ENCODE assay signal across 1 mouse cellular context in genomic region chr5:129952143-129952542, GRCm38 (mm10).
TF ChIP-seq lines count a peak whose summit lies in the region.

No protein-coding gene starts in this region.

TF ChIP-seq in MEL, 35 proteins besides CTCF, POLR2A, EP300 and RAD21 (continued from another document):
- peak; percentile 75 for TF ChIP-seq ETS1 (IDR thresholded peaks at IDR 0.05; ENCODE audit: low read depth, low read length)
- TF ChIP-seq MYB (IDR thresholded peaks at IDR 0.05; ENCODE audit: low read depth, low read length), result no peak
- TF ChIP-seq BHLHE40 (IDR thresholded peaks at IDR 0.05; ENCODE audit: borderline replicate concordance, low read depth, low read length), result no peak
- TF ChIP-seq UBTF (IDR thresholded peaks at IDR 0.05; ENCODE audit: borderline replicate concordance, insufficient read depth, low read depth, low read length), result no peak
- TF ChIP-seq POLR2AphosphoS5 (IDR thresholded peaks at IDR 0.05; ENCODE audit: borderline replicate concordance, low read depth, low read length), result no peak
- peak; percentile 85 for TF ChIP-seq GATA1 (IDR thresholded peaks at IDR 0.05; ENCODE audit: low read depth, low read length)
- TF ChIP-seq TAL1 (IDR thresholded peaks at IDR 0.05; ENCODE audit: low read length), result peak; percentile 25; the same call in 1 of the 2 replicates
- 0 out of 2 replicates have a peak, but pooled peaks have one; percentile 17 for TF ChIP-seq ELF1 (IDR thresholded peaks at IDR 0.05; ENCODE audit: low read depth, low read length)
- peak; percentile 63; the same call in 1 of the 2 replicates for TF ChIP-seq TCF12 (IDR thresholded peaks at IDR 0.05; ENCODE audit: low read depth, low read length)
- TF ChIP-seq ZNF384 (IDR thresholded peaks at IDR 0.05; ENCODE audit: low read depth, low read length), result peak; percentile 35; the same call in 1 of the 2 replicates
